In the genomic region with DNA sequence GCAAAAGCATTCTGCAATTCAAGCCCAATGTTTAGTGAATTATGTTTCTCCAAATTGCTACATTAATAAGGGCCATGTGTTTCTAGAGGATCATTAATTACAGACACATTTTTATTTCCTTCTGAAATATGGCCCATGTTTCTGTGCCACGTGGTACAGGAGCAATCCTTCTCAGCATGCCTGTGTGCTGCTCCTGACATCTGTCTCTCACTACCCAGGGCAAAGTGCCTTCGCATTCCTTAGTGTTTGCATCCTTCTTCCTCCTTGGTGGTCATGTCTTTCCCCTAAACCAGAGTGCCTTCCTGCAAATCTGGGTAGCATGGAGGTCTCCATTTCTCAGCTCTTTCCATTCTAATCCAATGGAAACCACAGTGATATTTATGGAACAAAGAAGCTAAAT, we compare ENCODE assay signal across 24 mouse cellular contexts.
"Had no signal": no experiment of that assay in that cellular context is flagged by ENCODE, and none has a peak within 500 bp of the region (broad histone marks: within the 10 kb centered on the region; RNA-seq: fewer than 3 reads in every experiment).

No protein-coding gene starts in this region.

- H3K9me3 ChIP-seq: heart, embryonic 10.5 days; heart, embryonic 12.5 days; hindbrain, embryonic 13.5 days; hindbrain, embryonic 15.5 days; intestine, embryonic 15.5 days; kidney, embryonic 15.5 days; limb, embryonic 13.5 days; liver, embryonic 13.5 days; liver, embryonic 15.5 days had no signal

- H3K4me1 ChIP-seq: heart, embryonic 10.5 days; heart, embryonic 12.5 days; hindbrain, embryonic 13.5 days; hindbrain, embryonic 15.5 days; intestine, embryonic 15.5 days; kidney, embryonic 15.5 days; liver, embryonic 13.5 days; liver, embryonic 15.5 days had no signal

- H3K27ac ChIP-seq: gastrocnemius, adult 2 months; heart, embryonic 10.5 days; hindbrain, embryonic 13.5 days; hindbrain, embryonic 15.5 days; intestine, embryonic 15.5 days; kidney, embryonic 15.5 days; layer of hippocampus, adult 2 months; left cerebral cortex, adult 2 months; limb, embryonic 13.5 days; liver, embryonic 13.5 days; liver, embryonic 15.5 days had no signal

- H3K27me3 ChIP-seq: heart, embryonic 12.5 days; hindbrain, embryonic 13.5 days; hindbrain, embryonic 15.5 days; intestine, embryonic 15.5 days; kidney, embryonic 15.5 days; limb, embryonic 13.5 days; liver, embryonic 13.5 days; liver, embryonic 15.5 days had no signal

- ATAC-seq: inflammation-experienced regulatory T-cells, adult 6 months; intestine, embryonic 15.5 days; intestine, postnatal 0 days had no signal

- DNase-seq: gastrocnemius, adult 2 months; gastrocnemius, postnatal 10 days; gastrocnemius, postnatal 25 days; heart, adult 18-20 months; heart, postnatal 10 days; kidney, adult 2 months; kidney, adult 9 months; kidney, postnatal 10 days; kidney, postnatal 25 days; liver; liver, embryonic 13.5 days had no signal

- H3K9ac ChIP-seq: heart, embryonic 12.5 days; hindbrain, embryonic 13.5 days; hindbrain, embryonic 15.5 days; intestine, embryonic 15.5 days; kidney, embryonic 15.5 days; limb, embryonic 13.5 days; liver, embryonic 13.5 days; liver, embryonic 15.5 days had no signal

- H3K4me3 ChIP-seq: gastrocnemius, adult 2 months; heart, embryonic 10.5 days; heart, embryonic 12.5 days; hindbrain, embryonic 13.5 days; hindbrain, embryonic 15.5 days; intestine, embryonic 15.5 days; kidney, embryonic 15.5 days; layer of hippocampus, adult 2 months; left cerebral cortex, adult 2 months; limb, embryonic 13.5 days; liver, embryonic 13.5 days; liver, embryonic 15.5 days had no signal

- H3K36me3 ChIP-seq: heart, embryonic 10.5 days; heart, embryonic 12.5 days; hindbrain, embryonic 13.5 days; hindbrain, embryonic 15.5 days; intestine, embryonic 15.5 days; kidney, embryonic 15.5 days; limb, embryonic 13.5 days; liver, embryonic 13.5 days; liver, embryonic 15.5 days had no signal

- H3K4me2 ChIP-seq: heart, embryonic 12.5 days; hindbrain, embryonic 13.5 days; hindbrain, embryonic 15.5 days; intestine, embryonic 15.5 days; kidney, embryonic 15.5 days; limb, embryonic 13.5 days; liver, embryonic 11.5 days; liver, embryonic 13.5 days; liver, embryonic 15.5 days had no signal
